Mouse (Mus musculus) forebrain, embryonic 10.5 days (tissue): ENCODE results near the gene Usp10. TPM values are rescaled to one million over a fixed set of nuclear protein-coding genes. Genes with fewer than 3 reads are reported as not detected.

Experiments
- DNase-seq: peaks from one replicate; pipeline ENCODE4 v3.0.0-alpha.2; 2017; ENCODE audit warnings: low spot score; ENCODE audit errors: extremely low spot score
- H3K27ac ChIP-seq: fragments of 300-500 bp; sonication (generic); 2 replicates; pipeline ENCODE4 v1.5.1; 2016; ENCODE audit warnings: mild to moderate bottlenecking
- H3K27me3 ChIP-seq: fragments of 300-500 bp; sonication (generic); 2 replicates; pipeline ENCODE4 v1.6.1; 2016; ENCODE audit warnings: mild to moderate bottlenecking; ENCODE audit not compliant: poor library complexity, severe bottlenecking
- H3K36me3 ChIP-seq: fragments of 300-500 bp; sonication (generic); replicated peaks from 2 replicates; pipeline ENCODE4 v1.6.1; 2016; ENCODE audit warnings: mild to moderate bottlenecking, moderate library complexity
- H3K4me1 ChIP-seq: fragments of 300-500 bp; sonication (generic); 2 replicates; pipeline ENCODE4 v1.6.1; 2016
- H3K4me3 ChIP-seq: fragments of 300-500 bp; sonication (generic); 2 replicates; pipeline ENCODE4 v1.5.1; 2016; ENCODE audit warnings: mild to moderate bottlenecking, moderate library complexity
- H3K9me3 ChIP-seq: fragments of 300-500 bp; sonication (generic); 2 replicates; pipeline ENCODE4 v1.6.1; 2016; ENCODE audit warnings: mild to moderate bottlenecking, moderate library complexity
- WGBS: fragments of 180-500 bp; shearing (Covaris S2); methylation state at CpG from one replicate; pipeline ENCODE4 v1.1.7; 2016; 5-methylcytosine and 5-hydroxymethylcytosine counted together
- polyA plus RNA-seq: library from polyadenylated mRNA; unstranded; fragments of >200 nt; fragmentation: Nextera tagmentation; extraction: Ambion mirVana; gene quantifications from 2 replicates; pipeline ENCODE4 v1.2.1, GENCODE M21; 2016

Gene Usp10
- polyA plus RNA-seq, 1 experiment from 2014 or later = 251 TPM

GRCm38 (mm10) chr8:120006645-120007160 lies 96.5 kb downstream of the Usp10 start:
- Histone ChIP-seq H3K4me3 (no peak overlapping the region), H3K27ac (no peak overlapping the region), H3K9me3 (no peaks in the 10 kb centered on the region), H3K36me3 (no peaks in the 10 kb centered on the region), H3K27me3 (peaks cover 6% of the 10 kb centered on the region; the same call in 1 of the 2 replicates), H3K4me1 (peaks cover 44% of the 10 kb centered on the region)
- DNase-seq = no peak
- 53% methylated on average over 9 of the region's 9 CpGs for WGBS

Other genes starting within 250 kb of the Usp10 start
- gene Wfdc1, start 244.0 kb upstream of the Usp10 start, polyA plus RNA-seq = 2.7 and 3.7 TPM in 2 replicates
- 1.5 and 1.6 TPM in 2 replicates for gene Atp2c2, start 210.4 kb upstream of the Usp10 start, polyA plus RNA-seq
- 16.7 and 17.3 TPM in 2 replicates for gene Tldc1, start 131.9 kb upstream of the Usp10 start, polyA plus RNA-seq
- gene Cotl1, start 69.8 kb upstream of the Usp10 start, polyA plus RNA-seq = 109 and 114 TPM in 2 replicates
- gene Klhl36, start 48.1 kb upstream of the Usp10 start, polyA plus RNA-seq = 10.8 and 11.1 TPM in 2 replicates
- 1.2 and 5.5 TPM in 2 replicates for gene Gm20388, start 481 bp downstream of the Usp10 start, polyA plus RNA-seq
- 2.4 and 2.5 TPM in 2 replicates for gene Crispld2, start 82.1 kb downstream of the Usp10 start, polyA plus RNA-seq
- 28.3 and 30.2 TPM in 2 replicates for gene Zdhhc7, start 191.1 kb downstream of the Usp10 start, polyA plus RNA-seq
- gene 6430548M08Rik, start 203.8 kb downstream of the Usp10 start, polyA plus RNA-seq = 3.4 and 3.8 TPM in 2 replicates